Mouse (Mus musculus) urinary bladder, postnatal 4 days (tissue): ENCODE measurements around the gene Cabcoco1.

Experiments used
- DNase-seq, 2 experiments: peaks; one replicate each; pipeline ENCODE4 v3.0.0; 2021 to 2022; ENCODE audit warnings: low spot score in 2 of 2

Gene Cabcoco1

DNA sequence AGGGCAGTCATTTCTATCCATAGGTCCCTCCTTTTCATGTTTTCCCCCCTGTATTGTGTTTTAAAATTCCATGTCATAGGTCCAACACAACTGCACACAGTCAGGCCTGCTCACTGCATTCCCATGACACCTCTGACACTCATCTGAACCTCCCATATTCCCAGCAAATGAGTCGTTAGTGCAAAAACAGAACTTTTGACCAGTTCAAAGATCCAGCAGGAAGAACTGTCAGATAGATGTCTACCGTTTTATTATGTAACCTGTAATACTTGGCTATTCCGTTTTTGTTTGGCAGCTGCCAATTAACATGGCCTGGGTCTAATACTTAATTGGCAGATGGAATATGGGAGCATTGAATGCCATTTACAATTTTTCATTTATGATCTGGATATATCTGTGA is 34.0 kb downstream of the Cabcoco1 start:
- DNase-seq: no peak

DNA sequence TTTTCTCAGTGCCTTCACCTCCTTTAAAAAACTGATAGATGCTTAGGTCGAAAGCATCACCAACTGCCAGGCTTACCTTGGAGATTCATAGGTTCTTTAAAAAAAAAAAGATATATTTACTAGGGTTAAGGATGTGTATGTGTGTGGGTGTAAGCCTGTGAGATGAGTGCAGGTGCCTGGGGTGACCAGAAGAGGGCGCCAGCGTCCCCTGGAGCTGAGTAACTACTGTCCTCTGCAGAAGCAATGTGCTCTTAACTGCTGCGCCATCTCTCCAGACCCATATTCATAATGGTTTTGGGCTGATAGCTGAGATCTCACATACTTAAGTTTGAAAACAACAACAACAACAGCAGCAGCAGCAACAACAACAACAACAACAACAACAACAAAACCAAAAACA is 35.5 kb downstream of the Cabcoco1 start:
- DNase-seq: no peak

DNA sequence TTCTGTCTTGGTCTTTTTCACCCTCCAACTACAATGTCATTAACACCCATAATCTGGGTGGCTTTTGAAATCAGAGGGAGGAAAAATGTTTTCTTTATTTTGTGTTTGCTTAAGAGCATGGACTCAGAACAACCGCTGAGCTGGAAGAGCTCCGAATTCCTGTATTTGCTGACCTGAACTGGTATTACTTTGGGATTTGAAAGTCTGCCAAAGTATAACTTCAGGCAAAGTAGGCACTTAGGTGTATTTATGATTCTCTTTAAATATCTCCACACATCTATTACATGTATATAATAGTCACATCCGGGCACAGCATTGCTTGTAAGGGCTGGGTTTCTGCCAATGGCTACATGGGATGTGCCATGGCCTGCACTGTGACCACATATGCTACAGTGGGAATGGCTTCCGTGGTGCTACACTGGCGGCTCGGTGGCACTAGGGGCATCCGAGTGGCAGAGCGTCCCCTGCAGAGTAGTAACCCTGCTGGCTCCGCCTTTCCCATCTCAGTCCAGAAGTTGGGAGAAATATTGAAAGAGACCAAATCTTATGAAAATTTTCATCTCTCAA is 37.0 kb downstream of the Cabcoco1 start:
- DNase-seq: no peak

DNA sequence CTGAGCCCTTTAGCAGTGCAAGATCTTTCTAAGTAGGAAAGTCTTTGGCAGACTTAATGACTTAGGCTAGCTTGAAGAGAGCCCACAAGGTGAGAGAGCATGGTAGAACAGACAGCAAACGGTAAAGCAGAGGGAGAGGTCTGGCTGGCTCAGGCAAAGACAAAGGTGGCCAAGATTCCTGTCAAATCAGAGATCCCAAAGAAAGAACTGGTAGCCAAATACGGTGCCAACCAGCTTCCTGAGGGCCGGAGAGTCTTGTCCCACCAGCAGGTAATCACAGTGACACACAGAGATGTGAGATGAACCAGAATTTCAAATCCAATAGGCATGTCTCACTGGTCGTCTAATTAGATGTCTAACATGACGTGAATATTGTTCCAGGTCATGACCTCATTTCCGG is 40.6 kb downstream of the Cabcoco1 start:
- DNase-seq: no peak

DNA sequence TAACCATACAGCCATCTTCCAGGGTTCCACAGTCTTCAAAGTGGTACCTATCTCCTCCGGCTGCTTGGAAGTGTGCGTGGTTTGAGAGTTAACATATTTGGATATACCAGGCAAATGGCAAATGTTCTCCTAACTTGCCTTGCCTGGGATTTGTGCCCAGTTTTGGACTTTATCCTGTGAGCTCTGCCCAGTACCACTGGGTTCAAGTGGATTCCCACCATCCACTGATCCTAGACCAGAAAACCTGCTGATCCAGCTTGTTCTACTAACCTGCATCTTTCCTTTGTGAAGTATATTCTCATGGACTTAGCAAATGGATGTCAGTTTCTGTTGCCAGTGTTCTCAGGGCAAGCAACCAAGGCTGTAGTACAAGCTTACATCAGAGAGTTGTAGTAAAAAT is 46.5 kb downstream of the Cabcoco1 start:
- DNase-seq: no peak

DNA sequence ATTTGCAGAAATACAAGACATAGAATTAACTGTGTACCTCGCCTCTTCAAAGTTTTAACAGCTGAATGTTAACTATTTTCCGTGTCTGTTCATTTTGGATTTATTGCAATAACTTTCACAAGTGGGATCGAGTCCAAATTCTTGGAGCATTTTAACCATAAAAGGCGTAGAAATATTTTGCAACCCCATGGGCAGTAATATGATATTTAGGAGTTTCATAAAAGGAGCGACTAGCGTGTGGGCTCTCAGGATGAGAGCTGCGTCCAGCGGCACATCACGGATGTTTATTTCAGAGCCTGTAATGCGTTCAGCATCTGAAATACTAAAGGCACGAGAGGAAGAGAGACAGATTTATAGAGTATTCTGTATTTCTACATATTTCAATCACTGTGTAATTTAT is 50.1 kb downstream of the Cabcoco1 start:
- no peak for DNase-seq

DNA sequence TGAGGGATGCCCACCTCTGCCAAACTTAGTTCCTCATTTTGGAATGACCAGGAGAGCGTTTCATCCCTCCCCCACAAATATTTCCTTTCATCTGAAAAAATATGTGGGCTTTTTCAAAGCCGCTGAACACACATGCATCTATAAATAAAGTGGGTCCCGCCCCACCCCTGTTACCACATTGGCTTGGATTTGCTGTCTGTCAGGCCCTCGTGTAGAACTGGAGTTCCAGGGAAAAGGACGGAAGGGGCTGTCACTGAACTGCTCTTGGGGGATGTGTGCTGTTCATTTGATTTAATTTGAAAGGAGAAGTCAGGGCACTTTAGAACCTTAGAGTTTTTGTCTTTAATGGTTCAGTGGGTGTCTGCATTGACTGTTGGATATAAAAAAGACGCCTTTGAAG is 50.9 kb downstream of the Cabcoco1 start:
- no peak for DNase-seq

DNA sequence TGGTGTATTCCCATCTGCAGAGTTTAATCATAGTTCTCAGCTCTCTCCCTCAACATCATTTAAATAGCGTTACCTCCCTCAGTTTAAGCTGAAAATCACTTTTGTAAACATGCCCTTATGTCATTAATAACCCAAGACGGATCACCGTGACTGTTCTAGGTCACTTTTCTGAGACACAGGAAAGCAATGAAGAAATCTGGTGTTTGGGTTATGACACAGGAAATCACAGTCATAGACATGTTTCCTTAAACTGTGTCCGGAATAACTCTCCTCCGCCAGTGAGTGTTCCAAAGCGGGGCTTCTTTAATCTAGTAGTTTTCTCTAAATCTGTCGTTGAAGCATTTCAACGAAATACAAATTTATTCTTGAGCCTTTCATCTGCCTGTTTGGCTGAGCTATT is 68.9 kb downstream of the Cabcoco1 start:
- DNase-seq: no peak

DNA sequence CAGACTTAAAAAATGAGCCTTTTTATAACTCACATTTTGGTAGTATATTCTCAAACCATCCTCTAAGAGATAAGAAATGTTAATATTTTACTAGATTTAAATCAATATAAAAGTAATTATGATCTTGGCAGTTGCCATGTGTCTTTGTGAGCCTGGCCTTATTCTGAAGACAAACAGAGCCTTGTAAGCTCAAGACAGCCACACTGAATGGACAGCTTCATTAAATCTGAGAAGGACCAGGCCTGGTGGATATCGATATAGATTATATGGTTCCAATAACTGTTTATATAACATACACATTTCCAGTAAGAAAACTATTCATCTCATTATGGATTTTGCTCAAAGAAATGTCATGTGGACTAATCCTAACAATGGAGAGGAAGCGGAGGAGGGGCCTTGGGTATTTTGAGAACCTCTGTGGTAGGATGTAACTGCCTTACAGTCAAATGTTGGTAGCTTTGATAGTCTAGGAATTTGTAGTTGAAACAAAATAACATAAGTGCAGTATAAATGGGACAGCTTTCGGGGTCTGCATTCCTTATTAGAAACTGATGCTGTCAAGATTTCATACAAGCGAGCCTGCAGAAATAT is 75.9 kb downstream of the Cabcoco1 start:
- DNase-seq: no peak

DNA sequence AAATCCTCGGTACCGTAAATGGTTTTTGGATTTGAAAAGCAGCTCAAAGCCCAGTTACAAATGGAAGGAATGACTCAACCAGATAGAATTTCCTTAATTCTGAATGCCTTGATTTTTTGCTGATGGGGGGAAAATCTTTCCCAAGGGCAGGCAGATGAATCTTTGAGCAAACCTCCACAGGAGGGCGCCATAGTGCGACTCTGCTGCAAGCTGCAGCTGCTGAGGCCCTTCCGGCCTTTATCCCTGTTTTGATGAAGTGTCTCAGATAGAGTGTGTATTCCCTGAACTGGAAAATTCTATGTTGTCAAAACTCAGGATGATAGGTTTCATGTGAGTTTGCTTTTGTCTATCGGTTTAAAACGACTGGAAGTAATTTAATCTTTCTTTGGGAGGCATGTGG is 76.8 kb downstream of the Cabcoco1 start:
- DNase-seq: peak; percentile 67 to 88

DNA sequence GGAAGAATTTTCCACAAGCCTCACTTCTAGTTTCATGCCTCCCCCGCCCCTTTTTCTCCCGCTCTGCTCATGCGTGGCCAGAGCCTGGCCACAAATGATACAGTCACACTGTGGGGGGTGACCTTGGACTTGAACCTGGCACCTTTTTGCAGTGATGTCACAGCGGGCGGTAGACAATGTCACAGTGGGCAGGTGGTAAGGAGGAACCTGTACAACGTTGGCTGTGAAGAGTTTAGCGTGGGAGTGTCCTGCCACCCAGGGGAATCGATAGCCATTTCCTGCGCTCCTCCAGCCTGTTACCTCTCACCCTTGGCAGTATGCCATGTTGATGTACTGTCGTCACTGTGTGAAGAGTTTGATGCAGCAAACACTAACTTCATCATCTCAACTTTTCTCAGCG is 81.9 kb downstream of the Cabcoco1 start:
- no peak for DNase-seq

DNA sequence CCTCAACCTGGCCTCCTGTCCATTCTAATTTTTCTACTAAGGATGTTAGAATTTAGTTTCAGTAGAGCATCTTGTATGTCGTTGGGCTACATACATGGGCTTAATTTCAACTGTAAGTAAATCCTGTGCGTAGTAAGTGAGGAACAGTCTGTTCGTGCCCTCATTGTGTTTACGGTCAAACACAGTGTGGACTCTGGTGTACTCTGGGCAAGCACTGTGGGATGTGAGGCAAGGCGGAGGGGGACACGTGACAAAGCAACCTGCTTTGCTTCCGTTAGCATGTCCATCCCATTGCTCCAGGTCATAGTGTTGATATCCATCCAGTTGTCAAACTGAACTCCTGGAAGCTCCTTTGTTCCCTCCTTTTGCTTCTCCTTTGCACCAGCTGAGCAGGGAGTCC is 84.7 kb downstream of the Cabcoco1 start:
- DNase-seq: no peak

DNA sequence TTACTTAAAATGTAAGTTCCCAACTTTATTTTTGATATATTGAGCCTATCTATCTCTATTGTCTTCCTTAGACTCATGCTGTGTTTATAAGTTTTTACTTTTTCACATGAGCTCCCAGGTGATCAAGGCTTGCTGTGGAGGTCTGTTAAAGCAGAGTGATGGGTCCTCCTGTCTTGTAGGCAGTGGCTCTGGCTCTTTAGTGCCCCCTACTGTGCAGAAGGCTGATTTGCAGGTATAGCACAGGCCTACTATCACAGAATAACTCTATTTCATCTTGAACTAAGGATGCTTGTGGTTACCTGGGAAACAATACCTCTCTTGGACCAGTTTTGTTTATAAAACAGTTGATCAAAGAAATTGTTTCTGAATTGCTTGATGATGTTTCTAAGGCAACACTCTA is 87.2 kb downstream of the Cabcoco1 start:
- DNase-seq: no peak

DNA sequence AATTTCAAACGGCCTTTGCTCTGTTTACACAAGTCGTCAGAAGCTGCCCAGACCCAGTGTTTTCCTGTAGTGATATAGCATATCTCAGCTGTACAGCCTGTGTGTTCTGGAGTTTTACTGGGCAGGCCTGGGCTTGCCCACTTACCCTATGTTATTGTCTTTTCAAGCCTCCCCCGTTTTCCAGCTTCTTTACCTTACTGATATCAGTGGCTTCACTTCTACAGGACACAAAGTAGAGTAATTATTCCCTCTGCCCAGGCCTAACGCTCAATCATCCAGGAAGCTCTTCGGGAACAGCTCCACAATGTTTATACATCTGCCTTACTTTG is 94.9 kb downstream of the Cabcoco1 start:
- DNase-seq: peak in 1 of 2 experiments; percentile 19

DNA sequence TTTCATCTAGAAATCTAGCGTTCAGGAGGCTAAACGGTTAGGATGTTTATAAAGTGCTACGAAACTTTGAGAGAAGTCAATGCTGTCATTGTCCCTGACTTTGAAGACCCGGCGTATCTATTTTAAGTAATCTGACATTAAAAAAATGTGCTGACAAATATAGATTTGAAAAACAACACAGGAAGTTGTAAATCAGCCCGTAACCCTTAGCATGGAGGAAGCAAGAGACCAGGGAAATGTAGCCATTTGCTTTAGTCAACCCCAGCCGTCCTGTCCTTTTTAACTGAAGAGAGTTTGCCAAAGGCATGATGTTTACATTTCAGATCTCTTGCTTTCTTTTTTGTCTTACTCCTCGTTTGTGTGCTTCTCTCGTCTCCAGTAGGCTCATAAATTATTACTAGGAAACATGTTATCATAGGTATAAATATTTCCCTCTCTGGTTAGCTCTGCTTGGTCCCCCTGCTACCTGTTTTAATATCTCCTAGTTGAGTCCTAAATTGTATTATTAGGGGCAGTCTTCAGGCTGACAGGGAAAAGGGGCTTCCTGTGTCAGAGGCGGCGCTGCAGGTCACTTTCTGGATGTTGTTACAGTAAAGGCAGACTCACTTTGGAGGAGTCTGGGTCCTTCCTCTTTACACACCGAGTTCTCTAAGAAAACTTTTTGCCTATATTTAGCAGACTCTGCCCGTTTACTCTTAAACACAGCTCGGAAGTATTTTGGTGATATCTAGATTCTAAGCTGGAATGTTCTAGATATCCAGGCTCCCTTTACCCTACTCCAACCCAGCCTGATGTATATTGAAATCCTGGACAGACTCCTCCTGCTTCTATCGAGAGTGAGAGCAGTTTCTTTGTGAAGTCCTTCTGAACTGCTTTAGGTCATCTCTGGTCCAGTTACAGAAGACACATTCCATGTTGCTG is 95.6 kb downstream of the Cabcoco1 start:
- DNase-seq: no peak

DNA sequence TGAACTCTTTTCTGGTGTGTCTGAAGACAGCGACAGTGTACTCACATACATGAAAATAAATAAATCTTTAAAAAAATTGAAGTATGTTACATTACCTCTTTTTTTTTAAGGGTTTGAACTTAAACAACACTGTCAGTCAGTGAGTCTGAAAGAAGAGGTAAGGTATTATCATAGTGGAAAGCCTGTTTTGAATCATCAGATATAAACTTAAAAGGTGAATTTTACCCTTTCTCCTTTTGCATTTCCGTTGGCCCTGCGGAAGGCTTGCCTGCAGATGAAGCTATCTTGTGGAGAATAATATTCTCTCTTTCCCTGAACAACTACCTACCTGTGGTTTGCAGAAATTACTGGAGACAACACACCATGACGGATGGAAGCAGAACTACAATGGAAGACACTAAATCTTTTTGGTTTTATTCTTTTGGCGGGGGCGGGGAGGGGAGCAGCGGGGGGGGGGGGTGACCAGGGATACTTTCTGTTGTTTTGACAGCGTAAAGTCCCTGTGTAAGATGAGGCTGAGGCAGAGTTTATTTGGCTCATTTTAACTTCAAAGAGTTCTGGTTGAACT is 96.4 kb downstream of the Cabcoco1 start:
- no peak for DNase-seq

DNA sequence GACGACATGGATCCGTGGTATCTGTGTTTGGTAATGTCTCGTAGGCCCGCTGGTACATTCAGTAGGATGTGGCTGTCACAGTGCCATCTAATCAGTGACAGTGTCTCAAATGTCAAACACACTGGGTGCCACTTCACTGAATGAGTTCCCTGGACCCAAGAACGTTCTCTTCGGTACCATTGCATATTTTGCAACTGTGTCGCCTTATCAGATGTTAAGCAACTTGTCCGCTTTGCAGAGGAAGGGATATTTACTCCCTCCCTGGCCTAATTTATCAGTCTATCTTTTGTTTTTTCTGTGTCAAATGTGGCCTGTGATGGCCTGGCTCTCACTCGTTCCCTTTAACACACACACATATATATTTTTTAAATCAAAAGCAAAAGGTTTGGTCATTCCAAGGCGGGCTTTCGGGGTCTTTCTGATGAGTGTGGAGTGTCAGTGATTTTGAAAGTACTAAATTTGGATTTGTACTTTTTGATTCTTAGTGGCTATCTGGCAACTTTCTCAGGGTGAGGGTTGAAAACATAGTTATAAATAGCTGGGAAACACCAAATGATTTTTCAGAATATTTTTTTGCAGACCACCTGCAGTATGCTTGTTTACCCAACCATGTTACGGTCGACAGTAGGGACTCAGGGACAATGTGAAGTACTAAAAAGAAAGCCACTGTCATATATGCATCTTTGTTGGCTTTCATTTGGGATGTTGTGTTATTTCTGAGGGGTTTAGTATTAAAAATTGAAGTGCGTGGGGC is 97.2 kb downstream of the Cabcoco1 start:
- no peak for DNase-seq

DNA sequence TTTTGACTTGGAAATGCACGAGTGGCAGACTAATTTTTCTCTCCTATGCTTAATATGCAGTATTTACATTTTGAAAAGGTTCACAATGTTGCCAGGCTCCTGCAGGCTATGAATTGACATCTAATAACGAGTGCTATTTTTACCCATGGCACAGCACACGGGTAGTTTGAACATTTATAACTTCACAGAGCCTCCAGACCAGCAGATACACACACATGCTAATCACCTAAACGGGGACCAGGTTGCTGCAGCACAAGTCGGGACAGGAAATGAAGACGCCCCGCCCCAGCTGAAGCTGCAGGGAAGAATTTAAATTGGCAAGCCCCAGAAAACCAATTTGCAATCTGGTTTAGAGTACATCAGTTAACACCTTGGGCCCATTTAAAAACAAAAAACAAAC is 98.6 kb downstream of the Cabcoco1 start:
- DNase-seq: no peak

DNA sequence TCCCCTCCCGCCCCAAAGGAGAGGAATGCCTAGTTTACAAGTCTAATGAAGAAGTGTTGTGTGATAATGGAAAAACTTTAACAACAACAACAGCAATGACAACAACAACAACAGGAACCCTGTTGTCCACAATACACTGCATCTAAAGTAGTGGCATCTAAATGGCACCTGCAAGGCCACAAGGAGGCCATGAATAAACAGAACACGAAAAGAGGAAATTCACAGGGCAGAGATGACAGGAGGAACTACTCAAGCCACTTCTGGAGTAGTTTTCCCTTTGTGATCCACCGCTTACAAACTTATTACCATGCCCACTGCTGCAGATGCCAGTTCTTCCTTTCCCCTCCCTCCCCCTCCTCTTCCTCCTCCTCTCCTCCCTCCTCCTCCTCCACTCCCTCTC is 99.0 kb downstream of the Cabcoco1 start:
- no peak for DNase-seq

DNA sequence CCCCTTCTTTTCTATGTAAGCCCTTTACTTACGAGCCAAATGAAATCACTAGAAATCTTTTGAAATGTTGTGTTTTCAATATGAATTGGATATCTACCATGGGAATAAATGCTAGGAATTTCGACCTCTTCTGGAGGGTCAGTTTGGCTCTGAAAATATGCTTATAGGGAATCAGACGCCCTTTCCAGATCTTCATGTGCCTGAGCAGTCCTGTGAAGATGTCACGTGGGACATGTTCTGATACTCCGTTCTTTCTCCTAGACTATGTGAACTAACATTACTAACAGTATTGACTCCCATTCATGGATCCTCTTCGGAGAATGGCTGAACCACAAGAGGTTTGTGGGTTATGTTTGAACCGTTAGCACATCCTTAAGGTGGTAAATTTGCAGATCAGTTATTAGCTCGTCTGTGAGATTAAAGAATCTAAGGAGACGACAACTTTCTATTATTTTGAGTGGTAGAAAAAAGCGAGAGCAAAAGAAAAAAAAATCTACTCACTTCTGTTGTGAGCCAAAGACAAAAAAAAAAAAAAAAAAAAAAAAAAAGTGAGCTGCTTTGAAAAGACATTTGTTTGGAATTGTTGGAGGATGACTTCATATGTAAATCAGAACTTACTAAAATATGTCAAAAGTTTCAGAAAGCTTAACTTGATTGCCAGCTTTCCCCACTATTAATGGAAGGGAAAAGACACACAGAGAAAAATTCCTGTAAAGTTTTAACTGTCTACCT is 99.6 kb downstream of the Cabcoco1 start:
- no peak for DNase-seq

DNA sequence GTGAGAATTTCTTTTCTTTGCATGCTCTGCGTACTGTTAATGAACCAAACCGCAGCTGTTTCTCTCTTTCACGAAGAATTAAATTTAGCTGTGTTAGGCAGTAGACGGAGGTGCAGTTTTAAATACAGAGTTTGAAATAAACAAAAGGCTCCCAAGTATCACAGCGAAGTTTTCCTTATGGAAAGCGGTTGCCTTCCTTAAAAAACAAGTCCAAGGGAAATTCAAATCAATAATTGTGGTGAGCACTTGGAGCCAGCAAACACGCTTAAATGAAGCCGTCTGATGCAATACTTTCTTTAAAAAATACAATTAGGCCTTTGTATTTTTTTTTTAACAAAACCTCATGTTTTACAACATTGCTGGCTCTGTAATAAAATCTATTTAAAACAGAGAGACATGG is 101.2 kb downstream of the Cabcoco1 start:
- no peak for DNase-seq

DNA sequence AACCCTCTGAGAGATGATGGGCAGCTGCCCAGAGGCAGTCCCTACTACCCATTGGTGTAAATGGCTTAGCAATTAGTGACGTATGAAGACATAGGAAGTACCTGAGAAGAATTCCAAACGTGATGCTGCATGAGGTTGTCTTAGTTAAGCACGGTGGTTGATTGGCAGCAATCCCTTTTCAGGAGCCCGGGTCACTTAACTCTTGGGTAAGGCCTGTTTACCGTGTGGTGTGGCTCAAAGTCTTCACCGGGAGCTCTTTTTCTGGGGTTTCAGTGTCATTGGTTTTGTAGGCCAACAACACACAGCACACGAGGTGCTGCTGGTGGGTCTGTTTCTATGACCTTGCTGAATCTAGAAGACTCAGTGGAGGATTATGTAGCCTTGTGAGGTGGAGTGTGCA is 105.9 kb downstream of the Cabcoco1 start:
- DNase-seq: no peak
